Mouse (Mus musculus) ovary, adult 18-20 months (tissue): ENCODE data around the gene 2810004N23Rik.
"Not testable (repeated sequence)": the region's sequence is repeated elsewhere in the genome, so short reads cannot be mapped to it uniquely, and the experiment has no call there.

Experiments used
- DNase-seq: peaks from one replicate; pipeline ENCODE4 v3.0.0; 2022; ENCODE audit warnings: low spot score, mixed read lengths

2810004N23Rik gene

DNA sequence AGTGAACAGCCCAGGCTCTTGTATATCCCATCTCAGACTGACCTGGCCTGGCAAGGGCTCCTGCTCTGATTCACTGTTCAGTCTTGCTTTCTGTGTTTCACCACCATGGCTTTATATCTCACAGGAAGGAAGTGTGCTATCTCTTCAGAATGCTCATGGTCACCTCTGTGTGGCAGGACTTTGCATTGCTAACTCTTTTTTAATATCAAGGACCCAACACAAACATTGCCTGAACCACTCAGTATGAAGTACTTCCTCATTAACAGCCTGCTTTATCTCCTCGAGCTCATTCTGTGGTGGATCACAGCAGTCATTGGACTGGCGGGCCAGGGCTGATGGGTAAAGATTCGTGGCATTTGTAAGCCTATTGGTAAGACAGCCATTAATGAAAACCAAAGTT is 3.7 kb upstream of the 2810004N23Rik start:
- no peak for DNase-seq

GRCm38 (mm10) chr8:124863729-124864128 is 809 bp upstream of the 2810004N23Rik start:
- no peak for DNase-seq

- DNase-seq: no peak
Measured at GRCm38 (mm10) chr8:124863163-124863677, 300 bp upstream of the 2810004N23Rik start.

- DNase-seq: no peak
Measured at GRCm38 (mm10) chr8:124860188-124860587, 2.7 kb downstream of the 2810004N23Rik start.

- DNase-seq: no peak
Measured at GRCm38 (mm10) chr8:124859466-124859865, 3.5 kb downstream of the 2810004N23Rik start.

GRCm38 (mm10) chr8:124853511-124853910 is 9.4 kb downstream of the 2810004N23Rik start:
- DNase-seq: no peak

- DNase-seq: no peak
Measured at GRCm38 (mm10) chr8:124845573-124845972, 17.3 kb downstream of the 2810004N23Rik start.

- DNase-seq: no peak
Measured at GRCm38 (mm10) chr8:124845131-124845530, 17.8 kb downstream of the 2810004N23Rik start.

DNA sequence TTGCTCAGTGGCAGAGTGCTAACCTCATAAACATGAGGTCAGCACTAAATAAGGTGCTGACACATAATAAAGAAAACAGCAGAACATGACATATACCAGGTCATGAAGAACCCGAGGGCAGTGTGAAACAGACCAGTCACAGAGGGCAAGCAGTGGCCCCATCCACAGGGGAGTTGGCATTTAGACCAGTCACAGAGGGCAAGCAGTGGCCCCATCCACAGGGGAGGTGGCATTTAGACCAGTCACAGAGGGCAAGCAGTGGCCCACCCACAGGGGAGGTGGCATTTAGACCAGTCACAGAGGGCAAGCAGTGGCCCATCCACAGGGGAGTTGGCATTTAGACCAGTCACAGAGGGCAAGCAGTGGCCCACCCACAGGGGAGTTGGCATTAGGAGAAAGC is 20.0 kb downstream of the 2810004N23Rik start:
- not testable (repeated sequence) for DNase-seq

- DNase-seq: no peak
Measured at GRCm38 (mm10) chr8:124841775-124842174, 21.1 kb downstream of the 2810004N23Rik start.

DNA sequence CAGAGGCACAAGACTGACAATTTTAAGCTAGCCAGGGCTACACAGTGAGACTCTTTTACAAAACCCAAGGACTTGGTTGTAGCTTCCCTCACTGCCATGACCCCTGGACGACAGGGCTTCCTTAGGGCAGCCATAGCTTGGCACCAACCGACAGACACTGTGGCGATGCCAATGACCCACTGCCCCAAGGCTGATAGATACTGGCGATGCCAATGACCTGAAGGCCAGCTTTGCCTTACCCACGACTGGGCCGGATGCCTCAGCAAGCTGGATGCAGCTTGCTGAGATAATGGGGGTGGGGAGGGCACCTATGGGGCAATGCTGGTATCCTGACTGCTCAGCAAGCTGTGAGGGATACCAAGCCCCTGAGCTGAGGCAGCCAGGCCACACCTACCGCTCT is 22.0 kb downstream of the 2810004N23Rik start:
- no peak for DNase-seq

DNA sequence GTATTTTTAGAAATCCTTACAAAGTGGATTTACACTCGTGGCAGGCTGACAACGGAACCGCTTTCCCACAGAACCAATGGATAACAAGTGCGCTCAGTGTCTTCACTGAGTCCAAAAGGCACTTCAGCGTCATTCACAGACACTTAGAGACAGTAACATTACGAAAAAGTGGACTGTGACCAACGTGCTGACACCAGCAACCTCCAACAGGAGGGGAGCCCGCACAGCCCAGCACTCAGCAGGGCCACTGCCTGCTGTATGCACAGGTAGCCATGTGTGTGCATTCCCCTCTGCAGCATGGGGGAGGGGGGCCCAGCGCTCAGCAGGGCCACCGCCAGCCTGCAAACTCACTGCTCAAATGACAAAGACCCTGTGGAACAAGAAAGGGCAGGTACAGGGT is 23.5 kb downstream of the 2810004N23Rik start:
- no peak for DNase-seq

DNA sequence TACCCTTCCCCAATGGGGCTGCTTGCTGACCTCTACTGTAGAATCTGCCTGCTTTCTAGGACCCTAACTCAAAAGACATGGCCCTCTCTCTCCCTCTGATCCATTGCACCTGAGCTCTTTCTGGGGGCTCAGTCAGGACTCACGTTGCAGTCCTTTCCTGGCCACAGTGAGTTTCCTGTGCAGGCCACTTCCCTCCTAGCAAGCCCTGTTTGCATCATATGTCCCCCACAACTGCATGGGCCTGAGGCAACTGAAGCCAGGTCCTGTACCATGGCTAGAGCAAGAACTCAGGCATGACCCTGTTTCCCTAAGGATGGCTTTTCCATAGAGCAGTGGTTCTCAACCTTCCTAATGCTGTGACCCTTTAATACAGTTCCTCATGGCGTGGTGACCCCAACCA is 25.0 kb downstream of the 2810004N23Rik start:
- DNase-seq: no peak

DNA sequence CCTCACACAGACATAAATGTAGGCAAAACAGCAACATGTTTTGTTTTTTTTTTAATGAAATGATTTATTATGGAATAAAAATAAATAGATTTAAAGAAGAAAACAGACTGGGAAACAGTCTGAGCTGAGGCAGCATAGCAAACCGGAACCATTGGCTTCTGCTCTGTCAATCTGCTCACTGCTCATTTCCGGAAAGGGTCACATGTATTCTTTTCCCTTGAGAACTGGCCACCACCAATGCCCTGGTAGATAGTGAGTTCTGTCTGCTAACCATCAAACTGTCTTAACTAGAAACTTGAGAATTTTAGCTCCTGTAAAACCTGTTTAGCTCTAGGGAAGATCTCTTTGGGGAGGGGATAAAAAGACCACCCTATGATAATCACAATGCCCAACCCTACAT is 26.0 kb downstream of the 2810004N23Rik start:
- DNase-seq: no peak

GRCm38 (mm10) chr8:124836273-124836672 is 26.6 kb downstream of the 2810004N23Rik start:
- no peak for DNase-seq

DNA sequence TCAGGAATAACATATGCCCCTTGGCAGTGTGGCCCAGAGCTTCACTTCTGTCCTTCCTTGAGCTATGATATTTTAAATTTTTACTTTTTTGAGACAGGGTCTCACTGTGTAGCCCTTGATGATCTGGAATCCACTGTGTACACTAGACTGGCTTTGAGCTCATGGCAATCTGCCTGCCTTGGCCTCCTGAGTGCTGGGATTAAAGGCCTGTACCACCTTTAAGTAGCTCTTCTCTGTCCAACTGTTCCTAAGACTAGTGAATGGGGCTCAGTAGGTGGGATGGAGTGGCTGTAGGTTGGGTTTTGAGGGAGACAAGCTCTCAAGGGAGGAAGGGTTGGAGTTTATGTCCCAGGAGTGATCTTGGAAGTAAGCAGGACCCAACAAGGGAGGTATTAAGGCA is 27.1 kb downstream of the 2810004N23Rik start:
- DNase-seq: no peak

DNA sequence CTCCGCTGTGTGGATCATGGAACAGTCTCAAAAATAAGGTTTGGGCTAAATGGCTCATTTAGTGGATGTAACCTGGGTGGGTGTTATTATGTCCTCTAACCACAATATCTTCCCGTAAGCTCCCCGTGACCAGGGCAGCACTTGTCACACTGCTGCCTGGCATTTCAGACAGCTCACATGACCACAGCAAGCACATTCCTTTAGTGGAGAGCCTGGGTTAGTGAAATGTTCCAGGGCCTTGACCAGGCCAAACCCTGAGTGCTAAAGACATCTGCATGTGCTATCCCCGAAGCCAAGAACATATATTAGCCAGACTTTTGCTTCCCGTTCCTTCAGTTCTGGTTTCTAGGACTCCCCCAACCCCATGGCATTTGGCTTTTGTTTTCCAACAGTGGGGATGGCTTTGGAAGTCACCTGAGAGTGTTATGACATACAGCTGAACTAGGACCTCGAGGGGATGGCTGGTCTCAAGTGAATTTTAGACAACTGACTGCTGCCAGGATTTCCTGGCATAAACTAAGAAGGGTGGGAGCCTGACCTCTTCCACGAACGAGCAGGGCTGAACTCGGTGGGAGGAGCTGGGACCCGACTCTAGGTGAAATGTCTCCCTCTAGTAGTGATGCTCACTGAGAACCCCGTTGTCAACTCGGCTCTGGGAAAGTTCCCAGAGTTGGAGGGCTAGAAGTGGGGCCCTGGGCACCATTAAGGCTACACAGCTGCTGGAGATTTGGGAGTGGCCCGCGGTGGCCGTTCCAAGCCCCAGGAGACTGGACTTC is 29.3 kb downstream of the 2810004N23Rik start:
- DNase-seq: no peak

DNA sequence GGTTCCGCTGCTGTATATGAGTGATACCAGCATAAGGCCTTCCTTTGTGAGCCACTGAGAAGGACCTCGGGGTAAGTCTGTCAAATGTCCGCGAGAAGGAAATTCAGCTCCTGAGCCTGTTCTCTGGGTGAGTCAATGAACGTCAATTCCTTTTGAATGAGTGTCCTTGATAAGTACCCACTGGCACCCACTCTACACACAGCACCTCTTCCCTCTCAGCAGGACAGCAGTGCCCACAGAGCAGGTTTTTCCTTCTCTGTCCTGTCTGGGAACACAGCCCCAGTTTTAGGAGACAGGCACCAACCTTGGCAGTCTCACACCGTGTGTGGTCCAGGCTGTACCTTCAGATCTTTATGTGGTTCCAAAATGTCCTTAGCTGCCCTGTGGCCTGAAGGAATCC is 31.0 kb downstream of the 2810004N23Rik start:
- DNase-seq: no peak

DNA sequence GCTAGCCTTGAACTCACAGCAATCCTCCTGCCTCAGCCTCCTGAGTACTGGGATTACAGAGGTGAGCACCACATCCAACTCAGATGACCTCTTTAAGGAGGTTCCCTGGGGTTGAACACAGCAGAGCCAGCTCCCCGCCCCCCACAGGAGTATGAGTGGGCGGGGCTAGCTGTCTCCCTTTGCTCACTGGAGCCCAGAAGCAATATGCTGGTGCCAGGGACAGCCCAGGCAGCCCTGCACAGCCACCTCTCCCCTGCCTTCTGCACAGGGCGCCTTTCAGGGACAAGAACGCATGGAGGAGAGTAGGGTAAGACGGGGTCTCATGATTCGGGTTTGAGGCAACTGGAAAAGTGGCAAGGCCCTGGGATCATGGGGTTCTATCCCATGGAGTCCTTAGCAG is 31.4 kb downstream of the 2810004N23Rik start:
- no peak for DNase-seq

GRCm38 (mm10) chr8:124830050-124830449 is 32.9 kb downstream of the 2810004N23Rik start:
- no peak for DNase-seq

GRCm38 (mm10) chr8:124828561-124829240 is 34.2 kb downstream of the 2810004N23Rik start:
- no peak for DNase-seq

DNA sequence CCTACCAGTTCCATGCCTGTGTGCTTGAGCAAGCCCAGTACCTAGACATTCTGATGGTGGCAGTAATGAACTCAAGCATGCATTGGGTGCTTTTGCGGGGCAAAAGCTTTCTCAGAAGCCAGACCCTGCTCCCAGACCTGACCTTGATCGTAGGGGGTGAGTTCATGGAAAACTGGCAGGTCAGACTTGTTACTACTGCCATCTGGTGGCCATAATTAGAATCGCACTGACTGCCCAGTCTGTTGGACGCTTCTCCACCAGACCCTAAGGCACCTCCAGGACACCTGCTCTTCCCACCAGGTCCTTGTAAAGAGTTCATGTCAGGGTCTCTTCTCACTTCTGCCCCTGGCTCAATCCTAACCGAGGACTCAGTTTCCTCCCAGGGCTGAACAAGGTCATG is 35.5 kb downstream of the 2810004N23Rik start:
- DNase-seq: no peak

GRCm38 (mm10) chr8:124826658-124827057 is 36.3 kb downstream of the 2810004N23Rik start:
- DNase-seq: peak; percentile 40
